Mouse (Mus musculus) C2C12 (cell line): ENCODE measurements around the gene Dusp13.

Experiments
- CEBPB ChIP-seq: IDR thresholded peaks from one replicate; pipeline ENCODE4 v1.6.1; 2011; ENCODE audit warnings: low read depth, mild to moderate bottlenecking, control low read depth, moderate library complexity
- CTCF ChIP-seq: IDR thresholded peaks from one replicate; pipeline ENCODE4 v1.5.1; 2011; ENCODE audit not compliant: control insufficient read depth, insufficient read depth, insufficient read length
- MAX ChIP-seq: IDR thresholded peaks from one replicate; pipeline ENCODE4 v1.6.1; 2011; ENCODE audit warnings: mild to moderate bottlenecking, control low read depth
- MYOD1 ChIP-seq: IDR thresholded peaks from one replicate; pipeline ENCODE4 v1.6.1; 2011; ENCODE audit warnings: low read depth; ENCODE audit not compliant: control insufficient read depth, insufficient read length
- MYOG ChIP-seq: IDR thresholded peaks from one replicate; pipeline ENCODE4 v1.6.1; 2011; ENCODE audit not compliant: control insufficient read depth, insufficient read length; ENCODE audit errors: extremely low read depth
- USF1 ChIP-seq: IDR thresholded peaks from one replicate; pipeline ENCODE4 v1.6.1; 2011; ENCODE audit warnings: low read depth, mild to moderate bottlenecking, control low read depth, moderate library complexity

- no peak for TF ChIP-seq CEBPB
- TF ChIP-seq CTCF: no peak
- TF ChIP-seq USF1: no peak
- TF ChIP-seq MYOD1: no peak
- no peak for TF ChIP-seq MAX
- TF ChIP-seq MYOG: no peak
Observed at GRCm38 (mm10) chr14:21763736-21764135, 12.8 kb upstream of the Dusp13 start.
